Mouse (Mus musculus): ENCODE data around the gene Hic1. TPM values are rescaled to one million over a fixed set of nuclear protein-coding genes. Genes with fewer than 3 reads are reported as not detected.

The Hic1 gene
- polyA plus RNA-seq, 1 experiment: 0.02 TPM

DNA sequence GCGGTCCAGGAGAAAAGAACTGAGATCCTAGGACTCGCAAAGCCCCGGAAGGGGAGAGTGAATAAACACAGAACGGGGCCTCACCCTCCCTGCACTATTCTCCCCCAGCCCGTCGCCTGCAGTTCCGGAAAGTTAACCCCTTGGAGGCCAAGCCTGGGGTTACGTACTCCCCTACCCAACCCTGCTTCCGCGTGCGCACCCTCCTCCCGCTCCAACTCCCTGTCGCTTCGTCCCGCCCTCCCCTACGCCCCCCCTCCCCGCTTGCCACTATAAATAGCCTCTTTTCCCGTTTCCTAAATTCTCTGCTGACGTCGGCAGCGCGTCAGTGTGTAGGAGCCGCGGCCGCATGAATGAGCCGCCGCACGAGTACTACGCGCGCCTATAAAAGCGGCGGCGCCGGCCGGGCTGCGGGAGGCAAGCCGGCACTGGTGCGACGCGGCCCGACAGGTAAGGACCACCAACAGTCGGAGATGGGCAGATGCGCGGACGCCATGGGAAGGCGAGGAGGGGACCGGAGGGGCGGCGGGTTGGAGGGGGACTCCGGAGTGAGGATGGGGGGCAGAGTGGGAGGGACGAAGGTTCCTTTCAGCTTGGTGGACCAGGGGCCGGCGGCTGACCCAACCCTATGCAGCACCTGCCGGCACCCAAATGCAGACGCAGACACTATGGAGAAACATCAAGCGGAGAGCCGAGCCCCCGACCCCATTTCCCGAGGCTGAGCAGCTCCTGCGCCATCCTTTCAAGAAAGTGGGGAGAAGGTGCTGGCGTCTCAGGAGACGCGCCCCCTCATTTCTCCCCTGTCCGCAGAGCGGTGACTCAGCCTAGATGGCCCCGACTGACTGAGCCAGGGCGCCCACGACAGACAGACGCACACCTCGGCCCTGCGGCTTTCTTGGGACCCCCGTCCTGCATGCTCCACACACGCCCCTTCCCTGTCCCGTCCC, 3.1 kb upstream of the Hic1 start:
- Histone ChIP-seq H3K79me2 (ENCODE audit: control insufficient read depth, insufficient read depth) (peaks cover 4% of the 10 kb centered on the region), H3K4me3 (ENCODE audit: insufficient read depth, poor library complexity, severe bottlenecking) (peak overlapping the region; percentile 34), H3K27me3 (ENCODE audit: control insufficient read depth, insufficient read depth, insufficient read length) (no peaks in the 10 kb centered on the region), H3K79me3 (ENCODE audit: low read depth) (peaks cover 1% of the 10 kb centered on the region), H3K36me3 (ENCODE audit: control insufficient read depth, insufficient read depth) (peaks cover 7% of the 10 kb centered on the region), H3ac (ENCODE audit: control insufficient read depth, insufficient read length, low read depth) (peak overlapping the region; percentile 46)
- TF ChIP-seq CTCF (IDR thresholded peaks at IDR 0.05; ENCODE audit: control insufficient read depth, insufficient read depth, insufficient read length) (no peak), CEBPB (IDR thresholded peaks at IDR 0.05; ENCODE audit: low read depth) (no peak), MAX (IDR thresholded peaks at IDR 0.05) (no peak), USF1 (IDR thresholded peaks at IDR 0.05; ENCODE audit: low read depth) (no peak), FOSL1 (IDR thresholded peaks at IDR 0.05; ENCODE audit: insufficient read depth, low read length, poor library complexity, severe bottlenecking) (no peak), MYOG (IDR thresholded peaks at IDR 0.05; ENCODE audit: control insufficient read depth, extremely low read depth, insufficient read length) (no peak), MYOD1 (IDR thresholded peaks at IDR 0.05; ENCODE audit: control insufficient read depth, insufficient read length, low read depth) (no peak)

DNA sequence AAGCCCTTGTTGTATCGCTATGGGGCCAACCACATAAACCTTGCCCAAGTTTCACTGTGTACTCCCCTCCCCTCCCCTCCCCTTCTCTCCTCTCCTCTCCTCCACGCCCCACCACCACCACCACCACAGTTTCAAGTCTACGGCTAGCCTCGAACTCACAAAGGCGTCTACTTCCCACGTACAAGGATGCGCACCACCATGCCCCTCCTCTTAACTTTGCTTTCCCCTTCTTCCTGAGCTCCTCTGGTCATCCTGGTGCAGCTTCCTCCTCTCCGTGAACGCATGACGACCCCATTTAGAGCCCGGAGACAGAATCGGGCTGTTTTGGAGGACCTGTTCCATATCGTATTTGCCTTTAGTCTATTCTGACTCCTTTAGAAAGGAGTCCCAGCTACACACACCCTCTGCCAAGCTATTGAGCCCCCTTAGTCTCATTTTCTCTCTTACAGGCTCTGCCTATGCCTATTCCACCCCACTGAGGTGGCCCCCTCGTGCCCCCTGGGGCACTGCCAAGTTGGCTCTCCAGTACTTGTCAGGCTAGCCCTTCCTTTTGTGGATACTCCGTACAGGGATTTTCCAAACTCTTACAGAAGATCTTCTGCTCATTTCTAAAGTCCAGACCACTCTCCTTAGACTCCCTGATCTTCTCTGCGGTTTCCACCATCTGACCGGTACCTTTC, 2.0 kb upstream of the Hic1 start:
- TF ChIP-seq CEBPB (IDR thresholded peaks at IDR 0.05; ENCODE audit: low read depth): no peak
- TF ChIP-seq MYOG (IDR thresholded peaks at IDR 0.05; ENCODE audit: control insufficient read depth, extremely low read depth, insufficient read length): no peak
- TF ChIP-seq MAX (IDR thresholded peaks at IDR 0.05): no peak
- TF ChIP-seq USF1 (IDR thresholded peaks at IDR 0.05; ENCODE audit: low read depth): no peak
- no peak for TF ChIP-seq CTCF (IDR thresholded peaks at IDR 0.05; ENCODE audit: control insufficient read depth, insufficient read depth, insufficient read length)
- TF ChIP-seq MYOD1 (IDR thresholded peaks at IDR 0.05; ENCODE audit: control insufficient read depth, insufficient read length, low read depth): no peak
- no peak for TF ChIP-seq FOSL1 (IDR thresholded peaks at IDR 0.05; ENCODE audit: insufficient read depth, low read length, poor library complexity, severe bottlenecking)
- H3K4me3 ChIP-seq (ENCODE audit: insufficient read depth, poor library complexity, severe bottlenecking): no peak overlapping the region
- no peaks in the 10 kb centered on the region for H3K36me3 ChIP-seq (ENCODE audit: control insufficient read depth, insufficient read depth)
- H3K79me3 ChIP-seq (ENCODE audit: low read depth): no peaks in the 10 kb centered on the region
- H3ac ChIP-seq (ENCODE audit: control insufficient read depth, insufficient read length, low read depth): no peak overlapping the region
- no peaks in the 10 kb centered on the region for H3K27me3 ChIP-seq (ENCODE audit: control insufficient read depth, insufficient read depth, insufficient read length)
- no peaks in the 10 kb centered on the region for H3K79me2 ChIP-seq (ENCODE audit: control insufficient read depth, insufficient read depth)

DNA sequence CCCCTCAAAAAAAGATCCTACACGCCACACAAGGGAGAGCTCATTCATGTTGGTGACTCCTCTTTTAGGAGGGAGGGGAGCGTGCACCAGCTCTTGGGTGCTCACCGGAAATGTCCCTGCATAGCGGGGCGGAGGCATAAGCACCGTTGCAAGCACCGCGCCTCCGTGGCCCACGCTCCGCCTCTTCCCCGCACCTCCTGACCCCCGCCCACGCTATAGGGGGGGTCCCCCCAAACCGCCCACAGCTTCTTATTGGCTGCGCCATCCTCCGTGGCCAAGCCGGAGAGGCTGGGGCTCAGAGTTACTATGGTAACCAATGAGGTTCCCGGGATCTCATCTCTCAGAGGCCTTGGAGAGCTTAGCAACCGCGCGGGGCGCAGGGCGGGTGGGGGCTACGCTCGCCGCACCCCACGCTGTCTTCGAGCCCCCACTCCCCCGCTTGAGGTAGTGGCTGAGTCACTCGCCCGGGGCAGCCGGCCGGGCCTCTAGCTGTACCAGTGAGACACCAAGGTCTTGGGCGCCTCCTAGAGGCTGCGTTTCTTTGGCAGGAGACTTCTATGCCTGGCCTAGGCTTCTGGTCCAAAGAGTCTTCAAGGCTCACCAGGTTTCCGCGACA, 925 bp upstream of the Hic1 start:
- Histone ChIP-seq H3K27me3 (ENCODE audit: control insufficient read depth, insufficient read depth, insufficient read length) (no peaks in the 10 kb centered on the region), H3K79me3 (ENCODE audit: low read depth) (no peaks in the 10 kb centered on the region), H3K79me2 (ENCODE audit: control insufficient read depth, insufficient read depth) (no peaks in the 10 kb centered on the region), H3K36me3 (ENCODE audit: control insufficient read depth, insufficient read depth) (no peaks in the 10 kb centered on the region), H3ac (ENCODE audit: control insufficient read depth, insufficient read length, low read depth) (no peak overlapping the region), H3K4me3 (ENCODE audit: insufficient read depth, poor library complexity, severe bottlenecking) (no peak overlapping the region)
- TF ChIP-seq CTCF (IDR thresholded peaks at IDR 0.05; ENCODE audit: control insufficient read depth, insufficient read depth, insufficient read length): peak; percentile 78
- no peak for TF ChIP-seq FOSL1 (IDR thresholded peaks at IDR 0.05; ENCODE audit: insufficient read depth, low read length, poor library complexity, severe bottlenecking)
- TF ChIP-seq MAX (IDR thresholded peaks at IDR 0.05): no peak

DNA sequence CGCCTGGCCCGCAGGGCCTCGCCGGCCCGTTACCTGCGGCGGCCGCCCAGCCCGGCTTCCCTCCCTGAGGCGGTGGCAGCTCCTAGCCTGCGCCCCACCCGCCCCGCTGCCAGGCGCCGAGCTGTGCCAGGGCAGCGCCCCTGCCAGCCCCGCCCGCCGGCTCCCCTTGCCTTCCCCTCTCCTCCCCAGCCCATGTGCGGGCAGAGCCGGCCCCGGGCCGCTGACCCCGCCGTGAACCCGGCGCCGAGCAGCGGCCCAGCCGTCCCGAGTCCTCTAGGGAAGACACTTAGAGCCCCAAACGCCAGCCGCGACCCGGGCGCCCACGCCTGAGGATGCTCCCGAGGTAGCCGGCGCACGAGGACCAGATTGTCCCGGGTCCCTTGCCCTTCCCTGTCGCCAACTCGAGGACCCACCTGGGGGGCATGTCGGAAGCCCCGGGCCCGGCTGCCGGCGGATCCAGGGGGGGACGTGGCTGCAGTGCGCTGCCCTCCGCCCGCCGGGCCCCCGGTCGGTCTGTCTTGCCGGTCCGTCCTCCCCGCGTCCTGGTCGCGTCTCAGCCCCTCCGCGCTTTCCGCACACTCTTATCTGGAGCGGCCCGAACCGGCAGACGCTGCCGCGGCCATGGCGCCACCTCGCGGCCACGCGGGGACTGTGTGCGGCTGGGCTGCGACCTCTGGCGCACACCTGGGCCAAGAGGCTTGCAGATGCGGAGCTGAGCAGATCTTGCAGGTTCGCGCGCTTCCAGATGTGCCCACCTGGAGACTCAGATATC, 543 bp downstream of the Hic1 start:
- Histone ChIP-seq H3K36me3 (ENCODE audit: control insufficient read depth, insufficient read depth) (no peaks in the 10 kb centered on the region), H3K79me3 (ENCODE audit: low read depth) (no peaks in the 10 kb centered on the region), H3K79me2 (ENCODE audit: control insufficient read depth, insufficient read depth) (no peaks in the 10 kb centered on the region), H3K27me3 (ENCODE audit: control insufficient read depth, insufficient read depth, insufficient read length) (no peaks in the 10 kb centered on the region), H3ac (ENCODE audit: control insufficient read depth, insufficient read length, low read depth) (no peak overlapping the region), H3K4me3 (ENCODE audit: insufficient read depth, poor library complexity, severe bottlenecking) (no peak overlapping the region)
- TF ChIP-seq CTCF (IDR thresholded peaks at IDR 0.05; ENCODE audit: control insufficient read depth, insufficient read depth, insufficient read length) (peak; percentile 14), USF1 (IDR thresholded peaks at IDR 0.05; ENCODE audit: low read depth) (no peak), CEBPB (IDR thresholded peaks at IDR 0.05; ENCODE audit: low read depth) (no peak)

All from C2C12 (cell line).